Mouse (Mus musculus): ENCODE results near the gene Krt6a.
"Not testable (repeated sequence)": the region's sequence is repeated elsewhere in the genome, so short reads cannot be mapped to it uniquely, and the experiment has no call there.

Gene Krt6a

DNA sequence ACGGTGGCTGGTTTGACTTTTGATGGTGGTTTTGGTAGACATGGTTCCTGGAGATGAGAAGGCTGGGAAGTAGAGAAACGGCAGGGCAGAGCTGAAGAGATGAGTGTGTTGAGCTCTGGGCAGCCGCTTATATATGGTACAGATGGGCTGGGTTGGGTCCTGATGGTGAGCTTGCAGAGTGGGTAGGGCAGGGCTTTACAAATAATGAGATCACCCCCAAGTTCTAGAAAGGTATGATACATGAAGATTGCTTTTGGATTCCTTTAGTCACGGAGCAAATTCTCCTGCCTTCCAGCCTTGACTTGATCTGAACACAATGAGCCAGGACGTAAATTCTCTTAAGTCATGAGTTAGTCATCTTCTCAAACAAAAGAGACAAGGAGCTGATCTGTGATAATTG lies at the start of gene Krt6a:
Gene Krt6a, minus strand, starts transcription at position 101 of the 400 bp plus-strand sequence.
- DNase-seq (ENCODE audit: low spot score) = no peak

DNA sequence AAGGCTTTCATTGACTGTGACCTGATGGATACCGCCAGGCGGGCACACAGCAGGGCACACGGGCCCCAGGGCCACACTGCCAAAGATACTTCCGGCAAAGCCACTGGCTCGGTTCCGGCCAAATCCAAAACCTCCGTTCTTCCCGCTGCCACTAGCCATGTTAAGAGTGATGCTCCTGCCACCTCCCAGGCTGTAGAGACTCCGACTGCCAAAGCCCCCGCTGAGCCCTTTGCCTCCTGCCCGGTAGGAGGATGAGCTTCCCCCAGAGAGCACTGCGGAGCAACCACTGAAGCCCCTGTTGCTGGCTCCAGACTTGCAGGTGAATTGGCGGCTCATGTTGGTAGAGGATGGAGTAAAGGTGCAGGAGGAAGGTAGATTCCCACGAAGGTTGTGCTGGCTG lies 48.6 kb upstream of the Krt6a start, which contains the start of gene Krt71:
Gene Krt71, minus strand, starts transcription at position 399 of the 400 bp plus-strand sequence.
- no peak for DNase-seq (ENCODE audit: low spot score)

DNA sequence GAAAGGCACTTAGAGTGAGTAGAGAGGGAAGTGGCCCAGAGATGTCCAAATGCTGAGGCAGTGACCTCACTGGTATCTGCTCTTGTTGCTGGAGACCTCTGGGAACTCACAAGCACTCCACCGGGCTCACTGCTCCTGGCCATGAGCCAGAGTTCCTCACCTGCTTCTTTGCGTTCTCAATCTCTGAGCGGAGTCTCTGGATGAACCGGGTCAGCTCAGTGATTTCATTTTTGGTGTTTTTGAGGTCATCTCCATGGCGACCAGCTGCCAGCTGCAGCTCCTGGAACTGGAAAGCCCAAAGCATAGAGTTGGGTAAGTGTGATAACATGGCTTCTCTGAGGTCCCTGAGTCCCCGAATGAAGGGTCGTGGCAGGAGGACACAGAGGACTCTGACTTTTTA lies 43.7 kb upstream of the Krt6a start:
- no peak for DNase-seq (ENCODE audit: low spot score)

DNA sequence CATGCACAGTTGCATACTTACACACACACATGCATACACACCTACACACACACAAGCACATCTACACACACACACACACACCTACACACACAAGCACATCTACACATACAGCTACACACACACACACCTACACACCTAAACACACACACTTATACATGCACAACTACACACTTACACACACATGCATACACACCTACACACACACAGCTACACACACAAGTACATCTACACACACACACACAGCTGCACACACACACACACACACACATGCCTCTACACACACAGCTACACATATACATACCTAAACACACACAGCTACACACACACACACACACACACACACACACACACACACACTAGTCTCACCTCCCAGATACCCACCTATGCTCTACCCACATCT lies 36.5 kb upstream of the Krt6a start:
- DNase-seq (ENCODE audit: low spot score) = no peak

DNA sequence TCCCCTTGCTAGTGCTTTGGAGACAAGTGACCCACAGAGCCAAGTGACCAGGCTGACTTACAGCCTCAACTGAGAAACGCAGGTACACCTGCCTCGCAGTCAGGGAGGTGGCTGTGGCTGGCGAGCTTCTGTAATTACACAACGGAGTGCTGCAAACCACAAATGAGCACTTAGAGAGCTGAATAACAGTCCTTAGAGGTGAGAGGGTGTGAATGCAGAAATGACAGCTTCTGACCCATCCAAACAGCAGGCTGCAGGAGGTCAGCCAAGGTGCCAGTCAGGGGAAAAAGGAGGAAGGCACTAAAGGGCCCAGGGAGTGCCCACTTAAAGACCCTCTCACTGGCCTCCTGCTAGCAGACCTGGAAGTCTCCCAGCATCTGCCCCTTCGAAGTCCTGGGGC lies 30.6 kb upstream of the Krt6a start:
- DNase-seq (ENCODE audit: low spot score) = no peak

DNA sequence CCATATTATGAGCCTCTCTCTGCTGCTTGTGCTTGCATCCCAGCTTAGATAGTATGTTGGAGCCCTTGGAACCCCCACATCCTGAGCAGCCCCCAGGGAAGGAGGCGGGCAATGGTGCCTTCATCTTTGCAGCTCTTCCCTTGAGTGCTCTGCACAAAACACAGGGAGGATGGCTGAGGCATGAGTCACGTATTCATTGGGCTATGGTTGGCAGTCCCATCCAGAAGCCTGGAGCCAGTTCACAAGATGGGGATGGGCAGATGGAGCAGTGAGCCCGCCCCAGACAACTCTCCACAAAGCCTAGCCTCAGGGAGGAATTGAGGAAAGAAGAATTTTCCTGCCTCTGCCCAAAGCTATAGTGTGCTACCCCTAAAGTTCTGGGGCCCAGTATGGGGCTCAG lies 21.7 kb upstream of the Krt6a start:
- DNase-seq (ENCODE audit: low spot score) = no peak

DNA sequence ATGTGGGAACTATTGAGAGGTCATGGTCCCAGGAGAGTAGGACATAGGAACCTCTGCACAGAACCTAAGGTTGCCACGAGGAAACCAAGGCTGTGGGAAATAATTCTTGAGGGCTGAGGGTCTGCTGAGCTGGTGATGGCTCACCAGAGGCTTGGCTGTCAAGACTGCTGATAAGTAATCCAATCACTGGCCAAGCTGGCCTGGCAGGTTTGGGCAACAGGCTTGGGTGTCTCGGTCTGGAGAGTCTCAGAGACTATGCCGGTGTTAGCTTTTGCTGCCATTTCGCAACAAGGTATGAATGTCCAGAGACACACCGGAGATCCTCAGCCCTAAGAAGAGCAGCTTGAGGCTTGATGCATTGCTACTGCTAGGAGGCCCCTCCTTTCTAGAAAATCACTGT lies 20.2 kb upstream of the Krt6a start:
- DNase-seq (ENCODE audit: low spot score) = no peak

DNA sequence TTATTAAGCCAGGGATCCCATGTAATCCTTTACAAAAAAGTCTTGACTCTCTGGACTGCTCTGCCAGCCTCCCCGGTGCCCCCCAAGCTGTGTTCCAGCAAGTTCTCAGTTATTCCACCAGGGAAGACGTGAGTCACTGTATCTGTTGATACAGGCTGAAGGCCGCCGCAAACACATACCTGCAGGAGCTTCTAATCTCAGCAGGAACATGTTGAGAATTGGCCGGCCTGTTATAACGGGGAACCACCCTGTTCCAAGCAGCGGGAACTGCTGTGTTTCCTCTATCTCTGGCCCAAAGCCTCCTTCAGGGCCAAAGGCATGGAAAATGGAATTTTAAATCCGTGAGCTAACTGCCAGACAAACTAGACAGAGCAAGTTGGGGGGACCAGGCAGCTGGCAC lies 19.6 kb upstream of the Krt6a start:
- no peak for DNase-seq (ENCODE audit: low spot score)

DNA sequence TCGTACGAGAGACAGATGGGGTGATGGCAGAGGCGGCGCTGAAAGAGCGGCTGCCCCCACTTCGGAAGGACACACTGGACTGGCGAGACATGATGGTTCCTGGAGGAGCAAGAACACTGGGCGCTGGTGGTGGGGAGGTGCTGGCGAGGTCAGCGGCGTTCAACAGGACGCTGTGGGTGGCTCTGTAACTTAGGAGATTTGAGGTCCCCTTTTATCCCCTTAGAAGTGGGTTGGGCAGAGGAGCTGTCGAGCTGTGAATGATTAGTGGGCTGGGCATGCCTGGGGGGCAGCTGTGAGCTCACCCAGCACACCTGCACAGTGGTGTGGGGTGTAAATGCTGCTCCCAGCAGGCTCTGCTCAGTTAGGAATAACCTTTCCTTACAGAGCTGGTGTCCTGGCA lies 18.6 kb upstream of the Krt6a start, which contains the start of gene Krt5:
Gene Krt5, minus strand, starts transcription at position 179 of the 400 bp plus-strand sequence.
- no peak for DNase-seq (ENCODE audit: low spot score)

DNA sequence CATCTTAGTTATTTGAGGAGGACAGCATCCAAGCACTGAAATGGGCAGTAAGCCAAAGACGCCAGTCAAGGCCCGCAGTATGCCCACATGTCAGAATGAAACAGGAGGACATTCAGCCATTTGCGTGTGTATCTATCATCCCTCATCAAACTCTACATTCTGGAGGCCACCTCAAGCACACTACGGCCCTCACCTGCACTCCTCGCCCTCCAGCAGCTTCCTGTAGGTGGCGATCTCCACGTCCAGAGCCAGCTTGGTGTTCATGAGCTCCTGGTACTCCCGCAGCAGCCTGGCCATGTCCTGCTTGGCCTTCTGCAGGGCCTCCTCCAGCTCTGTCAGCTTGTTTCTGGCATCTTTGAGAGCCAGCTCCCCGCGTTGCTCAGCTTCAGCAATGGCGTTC lies 14.6 kb upstream of the Krt6a start:
- no peak for DNase-seq (ENCODE audit: low spot score)

DNA sequence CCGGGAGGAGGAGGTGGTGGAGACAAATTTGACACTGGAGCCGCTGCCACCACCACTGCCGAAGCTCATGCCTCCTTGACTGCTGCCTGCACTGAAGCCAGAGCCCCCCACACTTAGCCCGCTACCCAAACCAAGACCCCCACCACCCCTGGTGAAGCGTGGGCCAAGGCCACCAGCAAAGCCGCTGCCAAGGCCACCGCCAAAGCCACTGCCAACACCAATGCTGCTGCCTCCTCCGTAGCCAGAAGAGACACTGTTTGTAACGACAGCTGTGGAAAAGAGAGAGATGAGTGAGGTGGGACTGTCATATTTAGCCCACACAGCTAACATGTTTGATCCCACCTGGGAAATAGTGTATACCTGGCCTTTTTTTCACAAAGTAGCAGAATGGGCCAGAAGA lies 13.3 kb upstream of the Krt6a start:
- DNase-seq (ENCODE audit: low spot score) = no peak

DNA sequence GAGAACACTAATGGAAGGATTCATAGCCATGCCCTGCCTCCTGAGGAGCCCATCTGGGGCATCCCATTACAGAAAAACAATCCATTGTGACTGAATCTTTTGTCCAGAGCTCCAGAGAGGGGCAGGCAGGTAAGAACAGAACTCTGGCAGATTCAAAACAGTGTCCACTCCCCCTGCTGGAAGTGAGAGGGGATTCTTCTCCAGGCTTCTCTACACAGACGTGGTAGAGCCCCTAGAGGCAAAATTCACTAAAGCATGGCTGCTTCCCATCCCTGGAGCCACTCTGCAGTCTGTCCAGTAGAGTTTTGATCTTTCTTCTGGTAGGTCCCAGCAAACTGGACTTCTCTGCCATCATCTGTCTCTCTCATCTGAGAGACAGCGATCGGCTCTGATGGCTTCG lies 10.0 kb upstream of the Krt6a start:
- DNase-seq (ENCODE audit: low spot score) = no peak

DNA sequence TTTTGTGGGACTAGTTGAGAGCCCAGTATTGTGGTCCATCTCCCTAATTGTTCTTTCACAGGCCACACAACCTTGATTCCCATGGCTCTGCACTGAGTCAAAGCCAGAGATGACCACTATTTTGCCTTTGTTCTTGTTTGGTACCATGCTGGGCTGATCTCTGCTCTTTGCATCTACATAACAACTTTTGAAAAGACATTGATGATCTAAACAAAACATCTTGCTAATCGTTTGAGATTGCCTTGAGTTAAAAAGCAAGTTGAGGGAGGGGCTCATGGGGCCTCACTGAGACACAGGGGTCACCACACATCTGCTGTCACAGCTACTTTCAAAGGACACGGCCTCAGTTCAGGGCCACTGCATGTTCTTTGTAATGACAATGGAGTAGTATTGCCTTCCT lies 8.3 kb upstream of the Krt6a start:
- no peak for DNase-seq (ENCODE audit: low spot score)

DNA sequence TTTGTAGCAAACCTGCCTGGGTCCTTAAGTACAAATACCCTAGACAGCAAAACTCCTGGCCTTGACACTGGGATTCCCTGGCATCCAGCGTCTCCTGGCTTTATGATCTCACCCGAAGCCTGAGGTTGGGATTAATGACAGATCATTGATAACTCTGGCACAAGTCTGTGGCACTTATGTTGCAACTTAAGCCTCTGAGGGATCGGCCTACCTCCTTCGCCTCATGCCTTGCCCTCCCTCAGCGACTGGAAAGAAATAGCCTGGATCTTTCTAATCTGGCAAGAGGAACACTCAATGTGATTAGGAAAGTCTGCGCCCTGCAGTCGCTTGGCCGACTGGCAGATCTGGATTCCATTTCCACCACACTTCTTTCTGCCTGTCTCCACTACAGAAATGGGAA lies 5.8 kb upstream of the Krt6a start:
- no peak for DNase-seq (ENCODE audit: low spot score)

DNA sequence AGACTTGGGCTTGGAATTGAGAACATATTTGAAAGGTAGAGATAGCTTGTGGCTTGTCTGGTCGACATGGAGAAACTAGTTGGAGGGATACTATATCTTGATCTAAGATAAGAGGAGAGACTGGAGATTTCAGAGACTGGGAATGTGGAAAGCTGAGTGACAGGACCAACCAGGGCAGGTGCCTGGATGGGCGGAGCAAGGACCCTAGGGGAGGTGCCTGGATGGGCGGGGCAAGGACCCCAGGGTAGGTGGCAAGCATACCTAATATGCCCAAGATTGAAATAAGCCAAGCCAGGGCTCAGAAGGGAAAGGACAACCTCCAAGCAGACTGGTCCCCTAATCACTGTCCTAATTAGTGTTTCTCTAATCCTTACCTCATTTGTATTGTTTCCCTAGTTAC lies 5.1 kb upstream of the Krt6a start:
- DNase-seq (ENCODE audit: low spot score) = no peak

DNA sequence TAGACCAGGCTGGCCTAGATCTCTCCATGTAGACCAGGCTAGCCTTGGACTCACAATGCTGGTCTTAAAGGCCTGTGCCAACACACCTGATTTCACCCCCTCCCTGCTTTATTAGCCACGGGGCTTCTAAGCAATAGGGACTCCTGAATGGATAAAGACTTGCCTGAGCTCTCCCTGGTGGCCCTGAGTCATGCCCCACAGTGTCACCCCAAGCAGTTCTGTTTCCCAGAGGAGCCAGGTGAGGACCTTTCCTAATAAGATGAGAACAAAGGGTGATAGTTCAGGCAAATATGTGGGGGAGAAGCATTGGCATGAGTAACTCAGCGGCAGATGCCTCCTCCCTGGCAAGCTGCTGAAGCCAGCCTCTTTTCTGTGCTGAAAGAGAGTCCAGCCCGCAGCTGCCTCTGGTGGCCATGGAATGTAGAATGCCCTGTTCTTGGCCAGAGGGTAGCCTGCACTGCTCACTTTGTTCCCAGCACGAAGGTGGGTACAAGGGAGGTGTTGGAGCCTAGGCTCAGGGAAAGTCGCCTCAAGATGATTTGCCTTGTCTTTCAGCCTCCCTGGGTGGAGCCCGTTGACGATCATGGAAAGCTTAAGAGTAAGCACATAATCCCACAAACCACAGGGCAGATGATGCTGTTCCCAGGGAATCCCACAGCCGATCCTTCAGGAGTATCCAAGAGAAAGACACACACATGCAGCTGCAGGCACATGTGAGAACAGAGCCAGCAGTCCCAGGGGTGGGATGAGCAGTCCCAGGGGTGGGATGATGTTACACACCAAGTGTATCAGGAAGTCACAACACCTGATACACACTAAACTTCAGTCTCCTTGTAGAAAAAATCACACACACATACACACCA lies 3.5 kb upstream of the Krt6a start:
- DNase-seq (ENCODE audit: low spot score) = no peak

DNA sequence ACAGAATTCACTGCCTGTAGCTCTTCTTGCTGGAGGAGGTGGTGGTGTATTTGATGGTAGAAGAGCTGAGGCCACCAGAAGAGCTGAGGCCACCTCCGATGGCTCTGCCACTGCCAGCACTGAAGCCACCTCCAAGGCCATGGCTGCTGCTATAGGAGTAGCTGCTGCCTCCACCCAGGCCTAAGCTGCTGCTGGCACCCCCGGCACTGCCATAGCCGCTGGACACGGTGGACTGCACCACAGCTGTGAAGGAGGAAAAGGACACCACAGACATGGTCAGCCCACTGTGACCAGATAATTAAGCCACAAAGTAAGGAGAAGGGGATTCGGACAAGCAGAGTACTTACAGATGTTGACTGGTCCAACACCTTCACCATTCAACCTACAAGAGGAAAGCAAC lies 3.6 kb downstream of the Krt6a start:
- not testable (repeated sequence) for DNase-seq (ENCODE audit: low spot score)

DNA sequence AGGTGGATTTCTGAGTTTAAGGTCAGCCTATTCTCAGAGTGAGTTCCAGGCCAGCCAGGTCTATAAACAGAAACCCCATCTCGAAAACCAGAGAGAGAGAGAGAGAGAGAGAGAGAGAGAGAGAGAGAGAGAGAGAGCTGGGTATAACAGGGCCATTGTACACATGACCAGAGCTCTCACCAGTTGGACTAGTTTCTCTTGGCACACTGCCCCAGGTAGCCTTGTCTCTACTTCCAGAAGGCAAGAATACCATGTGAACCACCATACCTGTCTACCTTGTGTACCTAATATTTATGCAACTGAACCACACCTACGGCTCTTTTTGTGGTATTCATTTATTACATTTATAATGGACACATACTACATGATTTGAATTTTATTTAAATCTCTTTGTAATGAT lies 5.9 kb downstream of the Krt6a start:
- DNase-seq (ENCODE audit: low spot score) = no peak

DNA sequence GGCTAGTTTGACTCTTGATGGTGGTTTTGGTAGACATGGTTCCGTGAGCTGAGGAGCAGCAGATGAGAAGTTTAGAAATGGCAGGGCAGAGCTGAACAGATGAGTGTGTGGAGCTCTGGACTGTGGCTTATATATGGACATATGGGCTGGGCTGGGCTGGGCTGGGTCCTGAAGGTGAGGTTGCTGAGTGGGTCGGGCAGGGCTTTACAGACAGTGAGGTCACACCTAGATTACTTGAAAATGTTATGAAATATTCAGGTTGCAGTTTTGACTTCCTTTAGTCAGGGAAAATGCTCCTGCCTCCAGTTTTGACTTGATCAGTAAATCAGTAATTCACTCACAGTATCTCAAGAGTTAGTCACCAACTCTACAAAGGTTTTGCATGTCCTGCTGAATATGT lies 13.9 kb downstream of the Krt6a start, which contains the start of gene Krt6b:
Gene Krt6b, minus strand, starts transcription at position 101 of the 400 bp plus-strand sequence.
- no peak for DNase-seq (ENCODE audit: low spot score)

DNA sequence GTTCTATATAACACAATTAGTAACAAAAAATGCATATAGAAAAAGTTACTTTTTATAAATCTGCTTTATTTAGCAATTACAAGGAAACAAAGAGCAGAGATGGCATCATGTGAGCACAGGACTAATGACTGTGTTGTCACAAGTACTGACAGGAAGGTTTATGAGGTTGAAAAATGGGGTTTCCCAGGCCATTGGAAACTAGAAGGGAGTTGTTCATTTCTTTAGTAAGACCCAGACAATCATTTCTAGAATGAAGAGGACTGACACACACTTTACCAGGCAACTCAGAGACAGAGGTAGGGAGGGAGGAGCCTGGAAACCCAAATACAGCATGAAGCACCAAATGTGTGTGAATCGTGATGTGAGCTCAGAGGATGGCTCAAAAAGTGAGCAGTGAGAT lies 18.1 kb downstream of the Krt6a start:
- DNase-seq (ENCODE audit: low spot score) = no peak

DNA sequence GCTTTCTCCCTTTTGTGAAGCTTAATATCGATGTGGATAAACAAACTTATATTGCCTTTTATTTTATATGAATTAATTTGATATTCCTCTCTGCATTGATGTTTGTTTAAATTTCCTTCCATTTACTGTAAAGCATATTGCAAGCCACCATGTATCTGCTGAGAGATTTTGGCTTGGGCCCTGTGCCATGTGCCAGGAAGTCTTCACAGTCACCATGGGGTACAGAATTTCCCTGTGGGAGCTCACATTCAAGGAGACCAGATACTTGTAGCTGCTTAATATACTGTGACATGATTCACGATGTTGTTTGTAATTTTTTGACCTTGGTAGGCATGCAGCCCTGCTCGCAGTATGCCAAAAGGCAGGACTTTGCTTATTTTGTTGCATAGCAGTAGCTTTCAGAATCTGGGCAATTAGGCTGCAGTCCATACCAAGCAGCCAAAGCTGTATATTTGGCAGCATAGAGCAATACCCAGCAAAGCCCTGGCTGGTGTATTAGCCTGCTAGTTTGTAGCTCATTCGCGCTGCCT lies 41.3 kb downstream of the Krt6a start:
- no peak for DNase-seq (ENCODE audit: low spot score)

DNA sequence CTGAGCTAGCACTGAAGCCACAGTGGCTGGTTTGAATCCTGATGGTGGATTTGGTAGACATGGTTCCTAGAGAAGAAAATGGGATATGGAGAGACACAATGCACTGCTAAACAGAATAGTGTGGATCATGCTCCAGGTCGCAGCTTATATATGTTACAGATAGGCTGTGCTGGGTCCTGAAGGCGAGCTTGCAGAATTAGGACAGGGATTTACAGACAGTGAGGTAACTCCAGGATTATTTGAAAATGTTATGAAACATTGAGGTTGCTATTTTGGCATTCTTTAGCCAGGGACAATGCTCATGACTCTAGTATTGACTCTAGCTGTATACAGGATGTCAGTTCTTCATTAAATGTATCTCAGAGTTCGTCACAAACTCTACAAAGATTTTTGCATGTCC lies 46.8 kb downstream of the Krt6a start, which contains the start of gene Gm5478:
Gene Gm5478, minus strand, starts transcription at position 101 of the 400 bp plus-strand sequence.
- no peak for DNase-seq (ENCODE audit: low spot score)

Data from urinary bladder, postnatal 10 days (tissue).